Mouse (Mus musculus): ENCODE results near the gene Atg13. TPM values are rescaled to one million over a fixed set of nuclear protein-coding genes. Genes with fewer than 3 reads are reported as not detected.

Gene Atg13
- polyA plus RNA-seq (2014; fragmentation: Nextera tagmentation; extraction: Ambion mirVana): 27.8 and 30.0 TPM in 2 replicates

GRCm38 (mm10) chr2:91710272-91711234 lies at the start of gene Atg13, which contains the start of gene Harbi1:
Gene Atg13 (minus strand): TSS chr2:91710576.
Gene Harbi1 (plus strand): TSS chr2:91710852.
- peak within 1 kb of the TSS; percentile 68 for H3K4me2 ChIP-seq (replicated peaks; ENCODE audit: low read depth, low read length)
- under 1% methylated on average over 66 of the region's 66 CpGs for WGBS
- H3K4me1 ChIP-seq (ENCODE audit: control insufficient read depth, insufficient read depth, low read length): peaks cover 9% of the 10 kb centered on the region; the same call in 1 of the 2 replicates
- H3K9ac ChIP-seq (replicated peaks; ENCODE audit: low read depth, low read length): peak within 1 kb of the TSS; percentile 75
- H3K9me3 ChIP-seq (ENCODE audit: control insufficient read depth, low read depth, low read length): no peaks in the 10 kb centered on the region
- H3K27ac ChIP-seq (ENCODE audit: low read length): peak within 1 kb of the TSS; percentile 80
- peak within 1 kb of the TSS; percentile 73 for H3K4me3 ChIP-seq (ENCODE audit: low read depth, low read length)
- no peaks in the 10 kb centered on the region for H3K27me3 ChIP-seq (ENCODE audit: control insufficient read depth, insufficient read depth, low read length)
- peak; percentile 99 for ATAC-seq (ENCODE audit: insufficient number of reproducible peaks, insufficient read depth, low FRiP score, low read depth)
- H3K36me3 ChIP-seq (ENCODE audit: control insufficient read depth, insufficient read depth, low read length): no peaks in the 10 kb centered on the region

GRCm38 (mm10) chr2:91749811-91750261 lies 39.5 kb upstream of the Atg13 start:
- Histone ChIP-seq H3K36me3 (ENCODE audit: control insufficient read depth, insufficient read depth, low read length) (no peaks in the 10 kb centered on the region), H3K9me3 (ENCODE audit: control insufficient read depth, low read depth, low read length) (no peaks in the 10 kb centered on the region), H3K9ac (replicated peaks; ENCODE audit: low read depth, low read length) (no peak overlapping the region), H3K27ac (ENCODE audit: low read length) (no peak overlapping the region), H3K4me2 (replicated peaks; ENCODE audit: low read depth, low read length) (no peak overlapping the region), H3K4me1 (ENCODE audit: control insufficient read depth, insufficient read depth, low read length) (no peaks in the 10 kb centered on the region), H3K27me3 (ENCODE audit: control insufficient read depth, insufficient read depth, low read length) (no peaks in the 10 kb centered on the region), H3K4me3 (ENCODE audit: low read depth, low read length) (no peak overlapping the region)
- 50% methylated on average over 2 of the region's 2 CpGs for WGBS
- ATAC-seq (ENCODE audit: insufficient number of reproducible peaks, insufficient read depth, low FRiP score, low read depth): no peak

GRCm38 (mm10) chr2:91744686-91745085 lies 34.3 kb upstream of the Atg13 start:
- H3K4me3 ChIP-seq (ENCODE audit: low read depth, low read length): no peak overlapping the region
- no peaks in the 10 kb centered on the region for H3K36me3 ChIP-seq (ENCODE audit: control insufficient read depth, insufficient read depth, low read length)
- H3K27me3 ChIP-seq (ENCODE audit: control insufficient read depth, insufficient read depth, low read length): no peaks in the 10 kb centered on the region
- H3K4me2 ChIP-seq (replicated peaks; ENCODE audit: low read depth, low read length): no peak overlapping the region
- H3K4me1 ChIP-seq (ENCODE audit: control insufficient read depth, insufficient read depth, low read length): no peaks in the 10 kb centered on the region
- WGBS: 87% methylated on average over 5 of the region's 5 CpGs
- no peak overlapping the region for H3K9ac ChIP-seq (replicated peaks; ENCODE audit: low read depth, low read length)
- H3K27ac ChIP-seq (ENCODE audit: low read length): no peak overlapping the region
- no peaks in the 10 kb centered on the region for H3K9me3 ChIP-seq (ENCODE audit: control insufficient read depth, low read depth, low read length)
- ATAC-seq (ENCODE audit: insufficient number of reproducible peaks, insufficient read depth, low FRiP score, low read depth): no peak

- no peak for ATAC-seq (ENCODE audit: insufficient number of reproducible peaks, insufficient read depth, low FRiP score, low read depth)
- Histone ChIP-seq H3K9me3 (ENCODE audit: control insufficient read depth, low read depth, low read length) (no peaks in the 10 kb centered on the region), H3K36me3 (ENCODE audit: control insufficient read depth, insufficient read depth, low read length) (no peaks in the 10 kb centered on the region), H3K4me3 (ENCODE audit: low read depth, low read length) (no peak overlapping the region), H3K9ac (replicated peaks; ENCODE audit: low read depth, low read length) (no peak overlapping the region), H3K4me2 (replicated peaks; ENCODE audit: low read depth, low read length) (no peak overlapping the region), H3K27me3 (ENCODE audit: control insufficient read depth, insufficient read depth, low read length) (no peaks in the 10 kb centered on the region), H3K4me1 (ENCODE audit: control insufficient read depth, insufficient read depth, low read length) (no peaks in the 10 kb centered on the region), H3K27ac (ENCODE audit: low read length) (no peak overlapping the region)
- WGBS: 93% methylated on average over 1 of the region's 1 CpGs
Measured at GRCm38 (mm10) chr2:91739586-91739985, 29.2 kb upstream of the Atg13 start.

GRCm38 (mm10) chr2:91735221-91735620 lies 24.8 kb upstream of the Atg13 start:
- Histone ChIP-seq H3K27me3 (ENCODE audit: control insufficient read depth, insufficient read depth, low read length) (no peaks in the 10 kb centered on the region), H3K9me3 (ENCODE audit: control insufficient read depth, low read depth, low read length) (no peaks in the 10 kb centered on the region), H3K9ac (replicated peaks; ENCODE audit: low read depth, low read length) (no peak overlapping the region), H3K4me2 (replicated peaks; ENCODE audit: low read depth, low read length) (no peak overlapping the region), H3K4me1 (ENCODE audit: control insufficient read depth, insufficient read depth, low read length) (no peaks in the 10 kb centered on the region), H3K27ac (ENCODE audit: low read length) (no peak overlapping the region), H3K4me3 (ENCODE audit: low read depth, low read length) (no peak overlapping the region), H3K36me3 (ENCODE audit: control insufficient read depth, insufficient read depth, low read length) (no peaks in the 10 kb centered on the region)
- no peak for ATAC-seq (ENCODE audit: insufficient number of reproducible peaks, insufficient read depth, low FRiP score, low read depth)
- 84% methylated on average over 5 of the region's 5 CpGs for WGBS

- WGBS: under 1% methylated on average over 68 of the region's 68 CpGs
- no peaks in the 10 kb centered on the region for H3K36me3 ChIP-seq (ENCODE audit: control insufficient read depth, insufficient read depth, low read length)
Measured at GRCm38 (mm10) chr2:91729971-91730821, 19.8 kb upstream of the Atg13 start, which contains the start of gene Ambra1. Gene Ambra1 (plus strand): TSS chr2:91730134.

DNA sequence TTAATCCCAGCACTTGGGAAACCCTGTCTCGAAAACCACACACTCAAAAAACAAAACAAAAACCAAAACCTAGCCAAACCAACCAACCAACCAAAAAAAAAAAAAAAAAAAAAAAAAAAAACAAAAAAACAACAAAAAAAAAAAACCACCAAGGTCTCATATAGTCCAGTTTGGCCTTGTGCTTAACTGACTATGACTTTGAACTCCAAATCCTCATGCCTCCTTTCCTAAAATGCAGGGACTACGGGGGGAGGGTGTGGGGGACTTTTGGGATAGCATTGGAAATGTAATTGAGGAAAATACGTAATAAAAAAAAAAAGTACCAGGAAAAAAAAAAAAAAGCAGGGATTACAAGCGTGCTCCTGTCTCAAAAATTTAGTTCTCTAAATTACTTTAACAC lies 19.2 kb upstream of the Atg13 start:
- H3K27ac ChIP-seq (ENCODE audit: low read length): peak overlapping the region; percentile 94; the same call in 1 of the 2 replicates
- H3K4me1 ChIP-seq (ENCODE audit: control insufficient read depth, insufficient read depth, low read length): no peaks in the 10 kb centered on the region
- WGBS: 19% methylated on average over 4 of the region's 4 CpGs
- no peak overlapping the region for H3K9ac ChIP-seq (replicated peaks; ENCODE audit: low read depth, low read length)
- H3K9me3 ChIP-seq (ENCODE audit: control insufficient read depth, low read depth, low read length): no peaks in the 10 kb centered on the region
- H3K4me3 ChIP-seq (ENCODE audit: low read depth, low read length): peak overlapping the region; percentile 95
- H3K36me3 ChIP-seq (ENCODE audit: control insufficient read depth, insufficient read depth, low read length): no peaks in the 10 kb centered on the region
- H3K4me2 ChIP-seq (replicated peaks; ENCODE audit: low read depth, low read length): peak overlapping the region; percentile 34
- ATAC-seq (ENCODE audit: insufficient number of reproducible peaks, insufficient read depth, low FRiP score, low read depth): no peak
- no peaks in the 10 kb centered on the region for H3K27me3 ChIP-seq (ENCODE audit: control insufficient read depth, insufficient read depth, low read length)

More at GRCm38 (mm10) chr2:91729971-91730821, 19.8 kb upstream of the Atg13 start, which contains the start of gene Ambra1:
- H3K27me3 ChIP-seq (ENCODE audit: control insufficient read depth, insufficient read depth, low read length): no peaks in the 10 kb centered on the region
- peak within 1 kb of the TSS; percentile 58 for H3K4me2 ChIP-seq (replicated peaks; ENCODE audit: low read depth, low read length)
- ATAC-seq (ENCODE audit: insufficient number of reproducible peaks, insufficient read depth, low FRiP score, low read depth): peak; percentile 87
- H3K9ac ChIP-seq (replicated peaks; ENCODE audit: low read depth, low read length): peak within 1 kb of the TSS; percentile 73
- no peaks in the 10 kb centered on the region for H3K4me1 ChIP-seq (ENCODE audit: control insufficient read depth, insufficient read depth, low read length)
- H3K4me3 ChIP-seq (ENCODE audit: low read depth, low read length): peak within 1 kb of the TSS; percentile 95
- H3K9me3 ChIP-seq (ENCODE audit: control insufficient read depth, low read depth, low read length): no peaks in the 10 kb centered on the region
- H3K27ac ChIP-seq (ENCODE audit: low read length): peak within 1 kb of the TSS; percentile 94

DNA sequence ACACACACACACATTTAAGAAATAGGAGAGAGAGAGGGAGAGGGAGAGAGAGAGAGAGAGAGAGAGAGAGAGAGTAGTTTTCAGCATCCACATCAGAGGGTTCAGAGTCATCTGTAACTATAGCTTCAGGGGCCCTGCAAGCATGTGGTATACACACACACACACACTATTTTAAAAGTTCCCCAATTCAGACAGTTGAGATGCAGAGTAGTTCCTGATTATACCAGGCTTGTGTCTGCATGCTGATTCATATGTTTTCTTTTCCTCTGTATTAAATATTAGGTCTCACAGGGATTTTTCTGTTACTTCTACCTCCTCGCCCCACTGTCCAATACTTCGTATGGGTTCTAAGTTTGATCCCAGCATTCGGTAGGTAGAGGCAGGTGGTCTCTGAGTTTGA lies 16.6 kb upstream of the Atg13 start:
- Histone ChIP-seq H3K4me3 (ENCODE audit: low read depth, low read length) (no peak overlapping the region), H3K27ac (ENCODE audit: low read length) (no peak overlapping the region), H3K9ac (replicated peaks; ENCODE audit: low read depth, low read length) (no peak overlapping the region), H3K4me2 (replicated peaks; ENCODE audit: low read depth, low read length) (no peak overlapping the region), H3K27me3 (ENCODE audit: control insufficient read depth, insufficient read depth, low read length) (no peaks in the 10 kb centered on the region), H3K4me1 (ENCODE audit: control insufficient read depth, insufficient read depth, low read length) (no peaks in the 10 kb centered on the region), H3K36me3 (ENCODE audit: control insufficient read depth, insufficient read depth, low read length) (no peaks in the 10 kb centered on the region), H3K9me3 (ENCODE audit: control insufficient read depth, low read depth, low read length) (no peaks in the 10 kb centered on the region)
- no peak for ATAC-seq (ENCODE audit: insufficient number of reproducible peaks, insufficient read depth, low FRiP score, low read depth)
- 87% methylated on average over 3 of the region's 3 CpGs for WGBS
